Mouse (Mus musculus): Measurements from ENCODE around the gene Sap30bp. TPM values are rescaled to one million over a fixed set of nuclear protein-coding genes. Genes with fewer than 3 reads are reported as not detected.

Gene Sap30bp
- polyA plus RNA-seq, 1 experiment = 51.1 TPM

GRCm38 (mm10) chr11:115899486-115900266 is 33.4 kb upstream of the Sap30bp start, which contains the start of gene Smim5:
Gene Smim5 (plus strand): TSS chr11:115899966.
- TF ChIP-seq EP300 (IDR thresholded peaks at IDR 0.05; ENCODE audit: insufficient read depth, low read depth, low read length) (no peak), POLR2A (IDR thresholded peaks at IDR 0.05; ENCODE audit: insufficient read depth, low read length) (no peak), CTCF (IDR thresholded peaks at IDR 0.05; ENCODE audit: low read depth, low read length) (no peak)
- no peaks in the 10 kb centered on the region for H3K27me3 ChIP-seq (ENCODE audit: control insufficient read depth, insufficient read depth, low read length, poor library complexity, severe bottlenecking)
- H3K9me3 ChIP-seq (replicated peaks; ENCODE audit: control insufficient read depth, insufficient read depth, low read length, poor library complexity, severe bottlenecking) = no peaks in the 10 kb centered on the region
- no peak within 1 kb of the TSS for H3K4me3 ChIP-seq (ENCODE audit: low read depth, low read length)
- no peaks in the 10 kb centered on the region for H3K4me1 ChIP-seq (ENCODE audit: control insufficient read depth, insufficient read depth, low read length)
- no peaks in the 10 kb centered on the region for H3K36me3 ChIP-seq (ENCODE audit: control insufficient read depth, insufficient read depth, low read length, poor library complexity, severe bottlenecking)
- H3K9ac ChIP-seq (ENCODE audit: low read depth, poor library complexity, severe bottlenecking) = no peak within 1 kb of the TSS
- no peak within 1 kb of the TSS for H3K27ac ChIP-seq (ENCODE audit: insufficient read depth, low read length)

GRCm38 (mm10) chr11:115900561-115901337 is 32.3 kb upstream of the Sap30bp start:
- Histone ChIP-seq H3K9me3 (replicated peaks; ENCODE audit: control insufficient read depth, insufficient read depth, low read length, poor library complexity, severe bottlenecking) (no peaks in the 10 kb centered on the region), H3K4me3 (ENCODE audit: low read depth, low read length) (no peak overlapping the region), H3K9ac (ENCODE audit: low read depth, poor library complexity, severe bottlenecking) (no peak overlapping the region), H3K27me3 (ENCODE audit: control insufficient read depth, insufficient read depth, low read length, poor library complexity, severe bottlenecking) (no peaks in the 10 kb centered on the region), H3K27ac (ENCODE audit: insufficient read depth, low read length) (no peak overlapping the region), H3K4me1 (ENCODE audit: control insufficient read depth, insufficient read depth, low read length) (no peaks in the 10 kb centered on the region), H3K36me3 (ENCODE audit: control insufficient read depth, insufficient read depth, low read length, poor library complexity, severe bottlenecking) (no peaks in the 10 kb centered on the region)
- TF ChIP-seq CTCF (IDR thresholded peaks at IDR 0.05; ENCODE audit: low read depth, low read length) = no peak
- TF ChIP-seq POLR2A (IDR thresholded peaks at IDR 0.05; ENCODE audit: insufficient read depth, low read length) = no peak
- TF ChIP-seq EP300 (IDR thresholded peaks at IDR 0.05; ENCODE audit: insufficient read depth, low read depth, low read length) = no peak

GRCm38 (mm10) chr11:115901338-115902161 is 31.5 kb upstream of the Sap30bp start:
- Histone ChIP-seq H3K36me3 (ENCODE audit: control insufficient read depth, insufficient read depth, low read length, poor library complexity, severe bottlenecking) (no peaks in the 10 kb centered on the region), H3K27me3 (ENCODE audit: control insufficient read depth, insufficient read depth, low read length, poor library complexity, severe bottlenecking) (no peaks in the 10 kb centered on the region), H3K4me3 (ENCODE audit: low read depth, low read length) (no peak overlapping the region), H3K27ac (ENCODE audit: insufficient read depth, low read length) (no peak overlapping the region), H3K4me1 (ENCODE audit: control insufficient read depth, insufficient read depth, low read length) (no peaks in the 10 kb centered on the region), H3K9ac (ENCODE audit: low read depth, poor library complexity, severe bottlenecking) (no peak overlapping the region), H3K9me3 (replicated peaks; ENCODE audit: control insufficient read depth, insufficient read depth, low read length, poor library complexity, severe bottlenecking) (no peaks in the 10 kb centered on the region)
- TF ChIP-seq POLR2A (IDR thresholded peaks at IDR 0.05; ENCODE audit: insufficient read depth, low read length) (no peak), EP300 (IDR thresholded peaks at IDR 0.05; ENCODE audit: insufficient read depth, low read depth, low read length) (no peak), CTCF (IDR thresholded peaks at IDR 0.05; ENCODE audit: low read depth, low read length) (no peak)

GRCm38 (mm10) chr11:115902177-115902576 is 30.9 kb upstream of the Sap30bp start:
- no peaks in the 10 kb centered on the region for H3K4me1 ChIP-seq (ENCODE audit: control insufficient read depth, insufficient read depth, low read length)
- H3K27ac ChIP-seq (ENCODE audit: insufficient read depth, low read length) = no peak overlapping the region
- no peaks in the 10 kb centered on the region for H3K9me3 ChIP-seq (replicated peaks; ENCODE audit: control insufficient read depth, insufficient read depth, low read length, poor library complexity, severe bottlenecking)
- H3K4me3 ChIP-seq (ENCODE audit: low read depth, low read length) = no peak overlapping the region
- H3K27me3 ChIP-seq (ENCODE audit: control insufficient read depth, insufficient read depth, low read length, poor library complexity, severe bottlenecking) = no peaks in the 10 kb centered on the region
- H3K9ac ChIP-seq (ENCODE audit: low read depth, poor library complexity, severe bottlenecking) = no peak overlapping the region
- no peaks in the 10 kb centered on the region for H3K36me3 ChIP-seq (ENCODE audit: control insufficient read depth, insufficient read depth, low read length, poor library complexity, severe bottlenecking)
- TF ChIP-seq EP300 (IDR thresholded peaks at IDR 0.05; ENCODE audit: insufficient read depth, low read depth, low read length) (no peak), CTCF (IDR thresholded peaks at IDR 0.05; ENCODE audit: low read depth, low read length) (no peak), POLR2A (IDR thresholded peaks at IDR 0.05; ENCODE audit: insufficient read depth, low read length) (no peak)

- Histone ChIP-seq H3K27me3 (ENCODE audit: control insufficient read depth, insufficient read depth, low read length, poor library complexity, severe bottlenecking) (no peaks in the 10 kb centered on the region), H3K9me3 (replicated peaks; ENCODE audit: control insufficient read depth, insufficient read depth, low read length, poor library complexity, severe bottlenecking) (no peaks in the 10 kb centered on the region), H3K4me1 (ENCODE audit: control insufficient read depth, insufficient read depth, low read length) (no peaks in the 10 kb centered on the region), H3K4me3 (ENCODE audit: low read depth, low read length) (no peak overlapping the region), H3K9ac (ENCODE audit: low read depth, poor library complexity, severe bottlenecking) (no peak overlapping the region), H3K36me3 (ENCODE audit: control insufficient read depth, insufficient read depth, low read length, poor library complexity, severe bottlenecking) (no peaks in the 10 kb centered on the region), H3K27ac (ENCODE audit: insufficient read depth, low read length) (no peak overlapping the region)
- TF ChIP-seq EP300 (IDR thresholded peaks at IDR 0.05; ENCODE audit: insufficient read depth, low read depth, low read length) = no peak
Measured at GRCm38 (mm10) chr11:115902831-115903230, 30.3 kb upstream of the Sap30bp start.
